Mouse (Mus musculus): ENCODE data around the gene Cdyl.

DNA sequence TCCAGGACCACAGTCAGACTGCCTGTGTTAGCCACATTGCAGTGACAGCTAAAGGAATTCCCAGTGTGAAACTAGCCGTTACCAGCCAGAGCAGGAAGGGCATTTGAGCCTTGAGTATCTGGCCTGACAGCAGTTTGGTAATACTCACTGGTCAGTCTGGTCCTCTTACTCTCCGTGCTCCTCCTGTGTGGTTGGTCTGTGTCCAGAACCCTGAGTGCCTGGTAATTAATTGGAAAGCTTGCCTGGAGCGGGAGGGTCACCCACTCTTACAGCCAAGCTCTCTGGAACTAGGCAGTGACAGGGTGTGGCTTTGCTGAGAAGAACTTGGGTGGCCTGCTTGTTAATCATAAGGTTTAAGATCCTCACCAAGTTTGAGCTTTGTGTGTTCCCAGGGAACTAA is 189.1 kb downstream of the Cdyl start:
- TF ChIP-seq TAL1 (IDR thresholded peaks at IDR 0.05; ENCODE audit: low read length) (no peak), GATA1 (IDR thresholded peaks at IDR 0.05; ENCODE audit: low read length) (no peak)

Data from erythroblast, embryonic 14.5 days (primary cell).